Mouse (Mus musculus): Measurements from ENCODE around the gene Btg2. TPM values are rescaled to one million over a fixed set of nuclear protein-coding genes. Genes with fewer than 3 reads are reported as not detected.

Btg2 gene
- total RNA-seq, 2 experiments from 2014 or later, result 16.6 to 24.9 TPM

DNA sequence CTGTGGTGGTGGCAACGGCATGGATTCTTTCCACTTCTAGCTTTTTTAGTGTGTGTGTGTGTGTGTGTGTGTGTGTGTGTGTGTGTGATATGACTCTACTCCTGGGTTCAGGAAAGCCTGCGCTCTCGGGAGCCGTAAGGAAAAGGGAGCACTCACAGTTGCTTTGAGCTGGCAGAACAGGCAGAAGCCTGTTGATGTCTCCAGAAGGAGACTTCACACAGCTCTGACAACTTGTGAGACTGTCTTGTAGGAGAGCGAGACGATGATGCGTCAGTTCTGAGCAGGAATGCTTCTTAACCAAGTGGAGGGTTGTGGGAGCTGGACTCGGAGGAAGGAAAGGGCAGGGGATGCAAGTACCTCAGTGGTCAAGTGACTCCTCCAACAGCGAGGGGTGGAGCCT lies 52.2 kb downstream of the Btg2 start:
- no peak for DNase-seq (ENCODE audit: low spot score in 2 of 2)

DNA sequence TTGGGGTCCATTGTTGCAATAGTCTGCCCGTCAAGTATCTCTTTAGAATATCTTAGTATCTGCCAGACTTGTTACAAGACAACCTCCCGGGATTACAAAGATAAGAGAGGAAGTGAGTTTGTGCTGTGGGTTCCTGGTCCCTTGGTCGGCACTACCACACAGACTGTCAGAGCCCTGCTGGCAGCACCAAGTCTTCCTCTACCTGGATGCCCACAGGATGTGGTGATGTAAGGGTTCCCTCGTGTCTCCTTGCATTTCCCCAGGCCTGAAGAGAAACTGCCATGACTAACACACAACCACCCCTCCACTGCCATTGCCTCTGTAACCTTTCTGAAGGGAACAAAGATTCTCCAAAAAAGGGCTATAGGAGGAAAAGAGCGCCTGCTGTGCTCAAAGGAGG lies 52.9 kb downstream of the Btg2 start:
- DNase-seq (ENCODE audit: low spot score in 2 of 2), result no peak

Other genes with a start within 250 kb of the Btg2 start
- gene Optc, start 171.1 kb downstream of the Btg2 start, total RNA-seq (2021), result under 1 TPM; 0.35 to 0.41 TPM
- 10 to 100 TPM; 18.8 to 25.6 TPM for gene Prelp, start 157.7 kb downstream of the Btg2 start, total RNA-seq (2021)
- 1 to 10 TPM; 3.9 to 5.2 TPM for gene Fmod, start 41.9 kb downstream of the Btg2 start, total RNA-seq (2021)
- gene Chit1, start 32.1 kb upstream of the Btg2 start, total RNA-seq (2021), result under 1 TPM in 1 of 2 experiments, not detected in 1; 0.17 TPM
- 10 to 100 TPM; 17.2 to 22.4 TPM for gene Chil1, start 103.1 kb upstream of the Btg2 start, total RNA-seq (2021)
- not detected for gene Mybph, start 114.3 kb upstream of the Btg2 start, total RNA-seq (2021)
- gene Adora1, start 156.3 kb upstream of the Btg2 start, total RNA-seq (2021), result 100 to 1,000 TPM; 212 to 220 TPM
- not detected for gene Myog, start 210.9 kb upstream of the Btg2 start, total RNA-seq (2021)